ENCODE assay signal across 1 mouse cellular context in the genomic region with DNA sequence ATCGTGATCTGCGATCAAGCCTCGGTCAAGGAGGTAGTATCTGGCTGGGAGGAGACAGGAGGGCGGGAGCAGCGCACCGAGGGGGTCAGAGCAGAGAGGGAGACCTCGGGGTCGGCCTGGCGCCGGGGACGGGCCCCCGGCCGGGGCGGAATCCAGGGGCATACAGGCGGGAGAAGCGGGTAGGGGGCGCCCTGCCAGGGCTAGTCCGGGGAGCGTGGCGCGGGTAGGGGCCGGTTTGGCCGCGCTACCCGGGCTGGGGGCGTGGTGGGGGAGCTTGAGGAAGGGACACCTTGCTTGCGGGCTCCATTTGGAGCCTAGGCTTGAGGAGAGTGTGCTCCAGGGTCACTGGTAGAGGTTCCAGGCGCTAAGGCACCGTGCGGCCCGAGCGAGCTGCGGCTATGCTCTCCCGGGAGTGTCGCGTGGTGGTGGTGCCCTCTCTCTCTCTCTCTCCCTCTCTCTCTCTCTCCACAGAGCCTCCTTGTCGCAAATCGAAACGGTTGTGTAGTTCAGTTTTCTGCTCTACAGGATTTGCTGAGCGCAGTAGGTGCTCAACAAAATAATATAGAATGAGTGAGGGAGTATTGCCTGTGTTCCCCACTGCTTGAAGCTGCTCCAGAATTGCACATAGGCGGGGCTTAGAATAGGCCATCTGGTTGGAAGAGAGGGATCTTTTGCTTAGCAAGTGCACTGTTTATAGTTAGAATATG.
TF ChIP-seq lines count a peak whose summit lies in the region.

No protein-coding gene starts in this region.

TF ChIP-seq in MEL, 35 proteins besides CTCF, POLR2A, EP300 and RAD21:
- no peak for TF ChIP-seq GABPA (IDR thresholded peaks at IDR 0.05; ENCODE audit: low read depth, low read length)
- no peak for TF ChIP-seq POLR2AphosphoS2 (IDR thresholded peaks at IDR 0.05; ENCODE audit: low read length)
- peak; percentile 66 for TF ChIP-seq MXI1 (IDR thresholded peaks at IDR 0.05; ENCODE audit: low read depth, low read length)
- TF ChIP-seq JUND (IDR thresholded peaks at IDR 0.05; ENCODE audit: low read depth, low read length) = peak; percentile 90; the same call in 1 of the 2 replicates
- TF ChIP-seq CHD1 (IDR thresholded peaks at IDR 0.05; ENCODE audit: low read depth, low read length) = peak; percentile 79; the same call in 1 of the 2 replicates
- TF ChIP-seq NELFE (IDR thresholded peaks at IDR 0.05; ENCODE audit: low read depth, low read length) = no peak
- no peak for TF ChIP-seq CHD2 (IDR thresholded peaks at IDR 0.05; ENCODE audit: low read length)
- TF ChIP-seq RCOR1 (IDR thresholded peaks at IDR 0.05; ENCODE audit: low read depth, low read length) = 0 out of 2 replicates have a peak, but pooled peaks have one; percentile 31
- no peak for TF ChIP-seq TAL1 (IDR thresholded peaks at IDR 0.05; ENCODE audit: low read length)
- TF ChIP-seq ELF1 (IDR thresholded peaks at IDR 0.05; ENCODE audit: low read depth, low read length) = 0 out of 2 replicates have a peak, but pooled peaks have one; percentile 10
- peak; percentile 80 for TF ChIP-seq TBP (IDR thresholded peaks at IDR 0.05; ENCODE audit: low read depth, low read length)
- TF ChIP-seq SIN3A (IDR thresholded peaks at IDR 0.05; ENCODE audit: low read length) = peak; percentile 77
- no peak; the same call in 1 of the 2 replicates for TF ChIP-seq ZMIZ1 (IDR thresholded peaks at IDR 0.05; ENCODE audit: low read depth, low read length)
- no peak for TF ChIP-seq NRF1 (IDR thresholded peaks at IDR 0.05; ENCODE audit: insufficient read depth, low read depth, low read length, poor library complexity, severe bottlenecking)
- peak; percentile 66; the same call in 1 of the 2 replicates for TF ChIP-seq MYC (IDR thresholded peaks at IDR 0.05; ENCODE audit: low read depth, low read length)
- peak; percentile 41; the same call in 1 of the 2 replicates for TF ChIP-seq MAX (IDR thresholded peaks at IDR 0.05; ENCODE audit: low read length)
- peak; percentile 58 for TF ChIP-seq HCFC1 (IDR thresholded peaks at IDR 0.05; ENCODE audit: low read depth, low read length)
- TF ChIP-seq MYB (IDR thresholded peaks at IDR 0.05; ENCODE audit: low read depth, low read length) = no peak
TF ChIP-seq in MEL: peak in this region for 10.
